Mouse (Mus musculus): ENCODE results near the gene Gm10318. TPM values are rescaled to one million over a fixed set of nuclear protein-coding genes. Genes with fewer than 3 reads are reported as not detected.
A peak's percentile ranks its signal among the peaks of the same experiment; 100 is the strongest.

Gm10318 gene
- total RNA-seq, 2 experiments from 2014 or later, result not detected

- DNase-seq, result no peak
These were observed 42.9 kb downstream of the Gm10318 start for GRCm38 (mm10) chr10:77895562-77895961.

GRCm38 (mm10) chr10:77900126-77900525 lies 47.5 kb downstream of the Gm10318 start:
- DNase-seq, result no peak

- no peak for DNase-seq
These were observed 48.5 kb downstream of the Gm10318 start for GRCm38 (mm10) chr10:77900903-77901818.

- DNase-seq, result no peak
These were observed 49.2 kb downstream of the Gm10318 start for GRCm38 (mm10) chr10:77901871-77902210.

GRCm38 (mm10) chr10:77902211-77902893 lies 49.7 kb downstream of the Gm10318 start, which contains the start of gene Lrrc3:
Lrrc3 (minus strand) TSS chr10:77902536.
- DNase-seq, result peak; percentile 40 to 53

GRCm38 (mm10) chr10:77902894-77903715 lies 50.4 kb downstream of the Gm10318 start:
- peak; percentile 14 to 34 for DNase-seq

Other genes with a start within 250 kb of the Gm10318 start
- 100 to 1,000 TPM; 127 TPM for gene Sumo3, start 246.8 kb upstream of the Gm10318 start, total RNA-seq (2021)
- 10 to 100 TPM; 17.2 to 29.6 TPM for gene Gm49325, start 246.7 kb upstream of the Gm10318 start, total RNA-seq (2021)
- 10 to 100 TPM; 83.8 to 95.4 TPM for gene Ube2g2, start 230.6 kb upstream of the Gm10318 start, total RNA-seq (2021)
- not detected for gene Tspear, start 166.3 kb upstream of the Gm10318 start, total RNA-seq (2021)
- not detected for gene Gm19402, start 162.1 kb upstream of the Gm10318 start, total RNA-seq (2021)
- not detected for gene Gm9508, start 155.6 kb upstream of the Gm10318 start, total RNA-seq (2021)
- gene Gm10272, start 146.2 kb upstream of the Gm10318 start, total RNA-seq (2021), result not detected
- gene Gm10024, start 141.4 kb upstream of the Gm10318 start, total RNA-seq (2021), result not detected
- gene Gm10142, start 137.1 kb upstream of the Gm10318 start, total RNA-seq (2021), result not detected
- not detected for gene Krtap12-1, start 132.3 kb upstream of the Gm10318 start, total RNA-seq (2021)
- not detected for gene Gm10100, start 126.4 kb upstream of the Gm10318 start, total RNA-seq (2021)
- not detected for gene Gm18596, start 110.2 kb upstream of the Gm10318 start, total RNA-seq (2021)
- not detected for gene Gm9736, start 101.5 kb upstream of the Gm10318 start, total RNA-seq (2021)
- not detected for gene Gm3233, start 93.2 kb upstream of the Gm10318 start, total RNA-seq (2021)
- gene Gm3238, start 81.5 kb upstream of the Gm10318 start, total RNA-seq (2021), result not detected
- not detected for gene Gm7138, start 75.9 kb upstream of the Gm10318 start, total RNA-seq (2021)
- not detected for gene Gm3250, start 70.3 kb upstream of the Gm10318 start, total RNA-seq (2021)
- gene Gm7137, start 64.7 kb upstream of the Gm10318 start, total RNA-seq (2021), result not detected
- gene Gm9639, start 57.8 kb upstream of the Gm10318 start, total RNA-seq (2021), result not detected
- gene Gm19668, start 53.7 kb upstream of the Gm10318 start, total RNA-seq (2021), result not detected
- not detected for gene Gm9507, start 41.0 kb upstream of the Gm10318 start, total RNA-seq (2021)
- not detected for gene Gm2696, start 38.2 kb upstream of the Gm10318 start, total RNA-seq (2021)
- gene Krtap10-4, start 25.8 kb upstream of the Gm10318 start, total RNA-seq (2021), result not detected
- not detected for gene Krtap10-10, start 16.9 kb upstream of the Gm10318 start, total RNA-seq (2021)
- not detected for gene Gm36176, start 6.1 kb upstream of the Gm10318 start, total RNA-seq (2021)
- not detected for gene Gm3285, start 9.1 kb downstream of the Gm10318 start, total RNA-seq (2021)
- gene Lrrc3, start 49.7 kb downstream of the Gm10318 start, total RNA-seq (2021), result 1 to 10 TPM; 3.8 to 4.7 TPM
- 10 to 100 TPM; 30.3 to 40.0 TPM for gene Trpm2, start 117.7 kb downstream of the Gm10318 start, total RNA-seq (2021)
- gene 1810043G02Rik, start 125.7 kb downstream of the Gm10318 start, total RNA-seq (2021), result 10 to 100 TPM; 34.6 to 37.4 TPM
- 100 to 1,000 TPM; 201 to 209 TPM for gene Pfkl, start 157.2 kb downstream of the Gm10318 start, total RNA-seq (2021)
- gene Dnmt3l, start 189.1 kb downstream of the Gm10318 start, total RNA-seq (2021), result under 1 TPM in 1 of 2 experiments, not detected in 1; 0.65 TPM
- under 1 TPM; 0.28 to 0.77 TPM for gene Aire, start 190.8 kb downstream of the Gm10318 start, total RNA-seq (2021)
- 1 to 10 TPM; 8.0 to 8.4 TPM for gene Icosl, start 216.4 kb downstream of the Gm10318 start, total RNA-seq (2021)

Measured in layer of hippocampus, postnatal 36 days (tissue).